Mouse (Mus musculus) bone marrow, adult 2 months (tissue): ENCODE data around the gene Arid1b. TPM values are rescaled to one million over a fixed set of nuclear protein-coding genes. Genes with fewer than 3 reads are reported as not detected.

Experiments
- H3K27ac ChIP-seq: fragments of 200-500 bp; 2 replicates; pipeline ENCODE4 v1.5.1; 2012; ENCODE audit warnings: low read depth, mild to moderate bottlenecking, control low read depth, inconsistent platforms, low read length; ENCODE audit not compliant: control insufficient read depth, poor library complexity, insufficient read depth
- H3K4me1 ChIP-seq: fragments of 200-500 bp; 2 replicates; pipeline ENCODE4 v1.6.1; 2011; ENCODE audit warnings: low read length; ENCODE audit not compliant: control insufficient read depth, insufficient read depth
- H3K4me3 ChIP-seq: fragments of 200-500 bp; replicated peaks from 2 replicates; pipeline ENCODE3; 2011; ENCODE audit warnings: mild to moderate bottlenecking, low read depth, low read length, control low read depth; ENCODE audit not compliant: control insufficient read depth
- CTCF ChIP-seq: fragments of 200-500 bp; IDR thresholded peaks from 2 replicates; pipeline ENCODE4 v1.5.1; 2011; ENCODE audit warnings: low read length, control low read depth; ENCODE audit not compliant: control insufficient read depth, insufficient read depth
- POLR2A ChIP-seq: fragments of 200-500 bp; IDR thresholded peaks from 2 replicates; pipeline ENCODE4 v1.6.1; 2011; ENCODE audit warnings: low read depth, mild to moderate bottlenecking, control low read depth, low read length, borderline replicate concordance; ENCODE audit not compliant: control insufficient read depth
- WGBS: fragments of 180-500 bp; shearing (Covaris S2); methylation state at CpG from one replicate; pipeline ENCODE4 v1.1.7; 2018; 5-methylcytosine and 5-hydroxymethylcytosine counted together
- polyA plus RNA-seq: library from polyadenylated mRNA; stranded (reverse); fragments of >200 nt; gene quantifications from 2 replicates; pipeline ENCODE4 v1.2.4, GENCODE M21; 2011; ENCODE audit warnings: low replicate concordance; ENCODE audit not compliant: missing spikeins, insufficient read depth, insufficient read length

Gene Arid1b
- polyA plus RNA-seq, 1 experiment, result 12.5 TPM

DNA sequence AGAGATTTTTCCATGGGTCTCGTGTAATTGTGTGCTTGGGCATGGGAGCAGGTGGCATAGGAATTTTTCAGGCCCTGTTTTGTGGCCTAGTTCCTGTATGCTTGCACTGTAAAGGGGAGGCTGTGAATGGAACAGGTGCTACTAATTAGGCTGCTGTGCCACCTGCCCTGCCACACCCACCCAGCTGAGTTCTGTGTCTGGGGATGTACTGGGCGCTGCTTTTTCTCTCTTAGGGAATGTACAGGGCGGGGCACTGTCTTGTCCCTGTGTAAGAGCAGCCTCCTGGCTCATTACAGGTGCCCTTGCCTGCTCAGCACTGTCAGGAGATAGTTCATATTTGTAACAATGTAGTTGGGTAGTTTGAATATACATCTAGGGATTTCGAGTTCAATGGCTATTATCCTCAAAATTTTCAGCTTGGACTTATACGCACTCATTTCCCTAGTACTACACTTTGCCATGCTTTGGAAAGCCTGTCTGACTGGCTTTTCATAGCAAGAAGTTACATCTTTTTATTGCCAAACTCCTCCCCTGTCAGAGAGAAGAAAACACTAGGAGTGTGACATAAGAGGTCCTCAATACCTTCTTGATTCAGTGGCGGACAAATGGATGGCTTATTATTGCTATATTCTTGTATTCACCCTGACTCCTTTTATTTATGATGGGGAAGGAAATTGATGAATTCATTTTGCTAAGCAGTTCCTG lies 149.8 kb downstream of the Arid1b start:
- Histone ChIP-seq H3K4me1 (no peaks in the 10 kb centered on the region; the same call in 1 of the 2 replicates), H3K4me3 (no peak overlapping the region), H3K27ac (no peak overlapping the region)
- TF ChIP-seq CTCF (no peak), POLR2A (no peak)
- WGBS, result 76% methylated on average over 6 of the region's 6 CpGs

DNA sequence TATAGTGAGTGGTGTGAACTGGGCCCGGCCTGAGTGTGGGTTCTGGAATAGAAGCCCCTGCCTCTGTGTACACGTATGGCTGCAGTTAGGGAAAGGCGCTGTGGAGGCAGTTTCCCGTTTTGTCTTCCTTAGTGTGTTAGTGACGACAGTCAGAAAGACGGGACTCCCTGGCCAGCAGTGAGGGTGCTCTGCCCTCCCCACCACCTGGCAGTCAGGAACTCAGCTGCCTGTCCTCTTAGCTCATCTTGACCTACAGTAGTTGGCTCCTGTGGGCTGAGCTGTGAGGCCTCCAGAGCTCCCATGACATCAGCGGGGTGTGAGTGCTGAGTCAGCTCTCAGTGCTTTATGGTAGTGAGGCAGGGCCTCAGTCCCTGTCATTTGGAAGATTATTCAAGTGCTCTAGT lies 156.5 kb downstream of the Arid1b start:
- Histone ChIP-seq H3K4me1 (no peaks in the 10 kb centered on the region), H3K4me3 (no peak overlapping the region), H3K27ac (no peak overlapping the region)
- no peak for TF ChIP-seq CTCF
- TF ChIP-seq POLR2A, result no peak
- 74% methylated on average over 7 of the region's 7 CpGs for WGBS

DNA sequence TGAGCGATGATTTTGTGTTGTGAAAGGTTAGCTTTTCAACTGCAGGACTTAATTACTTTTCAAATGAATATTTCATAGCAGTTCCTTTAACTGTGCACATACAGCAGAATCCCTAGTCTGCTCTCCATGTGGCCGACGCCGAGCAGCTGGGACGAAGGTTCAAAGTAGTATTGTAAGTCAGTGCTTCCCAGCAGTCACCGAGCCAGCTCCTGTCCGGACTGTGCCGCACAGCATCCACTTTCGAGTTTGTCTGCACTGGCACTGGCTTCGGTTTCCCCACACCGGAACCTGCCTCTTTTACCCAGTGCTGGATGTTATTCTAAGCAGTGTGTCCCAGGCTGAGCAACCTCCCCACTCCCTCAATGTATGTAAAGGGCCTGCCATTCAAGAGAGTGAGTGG lies 157.7 kb downstream of the Arid1b start:
- WGBS, result 76% methylated on average over 11 of the region's 11 CpGs
- TF ChIP-seq CTCF (no peak), POLR2A (no peak)
- H3K27ac ChIP-seq, result no peak overlapping the region
- no peak overlapping the region for H3K4me3 ChIP-seq
- H3K4me1 ChIP-seq, result no peaks in the 10 kb centered on the region

DNA sequence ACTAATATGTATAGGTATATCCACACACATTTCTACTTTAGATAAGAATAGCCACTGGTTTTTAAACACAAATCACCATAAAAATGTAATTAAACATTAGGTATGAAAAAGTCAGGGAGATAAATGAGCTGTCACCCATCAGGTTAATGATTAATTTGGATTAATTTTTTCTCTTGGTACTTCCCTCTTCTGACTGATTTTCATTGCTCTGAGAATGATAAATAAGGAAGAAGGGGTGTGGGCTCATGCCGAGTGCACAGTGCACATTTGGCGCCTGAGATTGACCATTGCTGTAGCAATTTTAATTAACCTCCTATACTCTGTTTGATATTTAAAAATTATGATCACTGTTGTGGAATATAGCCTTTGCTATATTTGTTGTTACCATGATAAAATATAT lies 159.3 kb downstream of the Arid1b start:
- Histone ChIP-seq H3K4me3 (no peak overlapping the region), H3K27ac (no peak overlapping the region), H3K4me1 (no peaks in the 10 kb centered on the region)
- WGBS, result 43% methylated on average over 2 of the region's 2 CpGs
- TF ChIP-seq POLR2A (no peak), CTCF (no peak)

DNA sequence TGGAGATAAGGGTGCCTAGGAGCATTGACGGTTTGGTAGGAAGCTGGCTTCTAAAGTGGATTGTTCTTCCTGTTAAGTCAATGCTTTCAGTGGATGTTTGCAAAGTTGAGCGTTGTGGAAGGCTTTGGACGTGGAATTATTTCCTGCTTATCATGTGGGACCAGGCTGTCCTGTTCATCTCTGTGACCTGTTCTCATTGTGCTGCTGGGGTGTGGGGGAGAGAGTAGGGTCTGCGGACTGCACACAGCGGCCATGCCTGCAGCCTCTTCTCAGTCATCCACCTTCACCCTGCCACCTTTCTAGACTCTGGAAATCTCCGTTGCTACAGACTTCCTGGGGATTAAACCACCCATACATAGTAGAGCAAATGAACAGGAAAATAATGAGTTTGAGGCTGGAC lies 160.2 kb downstream of the Arid1b start:
- H3K27ac ChIP-seq, result no peak overlapping the region
- H3K4me1 ChIP-seq, result no peaks in the 10 kb centered on the region
- WGBS, result 67% methylated on average over 6 of the region's 6 CpGs
- no peak overlapping the region for H3K4me3 ChIP-seq
- TF ChIP-seq POLR2A, result no peak
- no peak for TF ChIP-seq CTCF

DNA sequence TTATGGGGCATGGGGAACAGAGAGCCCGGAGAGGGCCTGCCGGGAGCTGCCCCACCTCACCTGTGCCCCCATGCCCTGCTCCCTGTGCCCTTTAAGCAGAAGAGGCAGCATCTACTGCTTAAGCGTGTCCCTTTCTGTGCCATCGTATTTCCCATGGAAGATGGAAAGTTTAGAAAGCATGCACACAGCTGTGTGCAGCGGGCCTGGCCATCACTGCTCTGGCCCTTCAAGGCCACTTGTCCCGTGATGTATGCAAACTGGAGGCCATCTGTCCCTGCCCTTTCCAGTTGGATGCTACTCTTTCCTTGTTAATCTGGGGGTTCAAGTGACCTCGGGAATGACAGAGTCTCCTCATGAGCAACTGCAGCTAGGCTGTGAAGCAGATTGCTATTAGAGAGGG lies 163.5 kb downstream of the Arid1b start:
- TF ChIP-seq CTCF, result no peak
- no peak for TF ChIP-seq POLR2A
- WGBS, result 78% methylated on average over 7 of the region's 7 CpGs
- Histone ChIP-seq H3K4me3 (no peak overlapping the region), H3K27ac (no peak overlapping the region), H3K4me1 (no peaks in the 10 kb centered on the region)

DNA sequence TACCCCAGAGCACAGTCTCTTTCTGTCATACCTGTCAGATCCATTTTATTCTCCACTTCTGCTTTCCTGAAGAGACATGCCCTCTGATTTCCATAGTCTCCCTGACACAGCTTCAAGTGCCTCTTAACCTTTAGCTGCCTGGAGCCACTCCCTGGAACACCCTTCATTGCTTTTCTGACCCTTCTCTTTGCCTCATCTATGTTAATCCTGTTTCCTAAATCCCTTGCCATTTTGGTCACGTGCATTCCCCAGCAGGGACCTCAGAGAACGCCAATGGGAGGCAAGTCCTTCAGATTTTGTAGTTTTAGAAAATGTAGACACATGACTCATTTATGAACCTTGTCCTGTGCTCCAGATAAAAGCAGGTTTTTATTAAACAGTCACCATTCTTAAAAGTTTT lies 168.4 kb downstream of the Arid1b start:
- H3K4me1 ChIP-seq, result no peaks in the 10 kb centered on the region
- 83% methylated on average over 2 of the region's 2 CpGs for WGBS
- no peak for TF ChIP-seq POLR2A
- no peak for TF ChIP-seq CTCF
- H3K27ac ChIP-seq, result no peak overlapping the region
- H3K4me3 ChIP-seq, result no peak overlapping the region

DNA sequence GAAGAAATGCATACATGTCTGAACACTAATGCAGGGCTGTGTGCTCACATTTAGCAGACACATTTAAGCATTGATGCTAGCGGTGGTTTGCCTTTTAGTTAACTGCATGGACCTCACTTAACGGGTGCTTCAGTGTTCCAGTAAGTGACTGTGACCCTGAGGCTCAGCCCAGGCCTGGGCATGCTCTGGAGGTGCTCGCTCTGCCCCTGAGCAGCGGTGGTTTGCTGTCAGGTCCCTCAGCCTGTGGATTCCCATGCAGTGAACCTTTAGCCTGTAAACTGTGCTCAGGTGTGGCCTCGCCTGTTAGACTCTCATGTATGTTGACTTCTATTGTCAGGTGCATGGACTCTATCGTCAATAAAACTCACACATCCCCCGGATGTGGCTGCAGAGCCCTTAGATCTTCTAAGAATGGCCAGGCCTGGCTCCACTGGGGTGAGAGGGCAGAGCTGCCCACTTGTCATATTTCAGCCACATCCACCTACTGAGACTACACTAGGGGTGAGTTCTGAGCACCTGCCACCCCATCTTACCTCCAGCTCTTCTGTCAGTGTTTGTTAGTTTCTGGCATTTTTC lies 169.2 kb downstream of the Arid1b start:
- WGBS, result 84% methylated on average over 7 of the region's 7 CpGs
- TF ChIP-seq POLR2A, result no peak
- no peak for TF ChIP-seq CTCF
- no peak overlapping the region for H3K4me3 ChIP-seq
- H3K27ac ChIP-seq, result no peak overlapping the region
- H3K4me1 ChIP-seq, result no peaks in the 10 kb centered on the region
